Mouse (Mus musculus): ENCODE results near the gene Zrsr2.

The Zrsr2 gene

GRCm38 (mm10) chrX:163885539-163885981, 72.9 kb downstream of the Zrsr2 start:
- DNase-seq (ENCODE audit: inconsistent ontology term), result peak; percentile 90
